Mouse (Mus musculus) ES-Bruce4 (cell line): ENCODE data around the gene E2f7.

Experiments
- CTCF ChIP-seq: IDR thresholded peaks from one replicate; pipeline ENCODE4 v1.8.1; 2011; ENCODE audit warnings: low read depth, low read length
- EP300 ChIP-seq: IDR thresholded peaks from 2 replicates; pipeline ENCODE4 v1.6.1; 2011; ENCODE audit warnings: low read depth, low read length; ENCODE audit not compliant: insufficient read depth
- POLR2A ChIP-seq: IDR thresholded peaks from one replicate; pipeline ENCODE4 v1.8.1; 2011; ENCODE audit warnings: low read length; ENCODE audit not compliant: insufficient read depth

DNA sequence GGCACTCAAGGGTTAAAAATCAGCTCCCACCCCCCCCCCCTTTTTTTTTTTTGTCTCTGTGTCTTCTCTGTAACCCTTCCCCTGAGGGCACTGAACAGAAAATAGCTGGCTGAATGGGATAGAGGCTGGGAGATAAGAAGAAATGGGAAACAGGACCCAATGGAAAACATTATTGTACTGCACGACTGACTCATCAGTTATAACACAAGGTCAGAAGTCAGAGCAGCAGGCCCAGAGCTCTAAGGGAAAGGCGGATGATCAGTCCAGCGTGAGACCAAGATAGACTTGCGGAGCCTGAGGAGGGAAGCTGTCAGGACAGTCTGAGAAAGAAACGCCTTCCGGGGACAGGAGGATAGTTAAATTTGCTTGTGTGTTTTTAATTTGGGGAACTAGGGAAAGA lies 87.1 kb downstream of the E2f7 start:
- TF ChIP-seq CTCF: no peak
- TF ChIP-seq EP300: no peak
- no peak for TF ChIP-seq POLR2A
